Mouse (Mus musculus): Measurements from ENCODE around the gene Glyat. TPM values are rescaled to one million over a fixed set of nuclear protein-coding genes. Genes with fewer than 3 reads are reported as not detected.

The Glyat gene
- total and polyA plus RNA-seq, 2 experiments from 2014 or later = not detected

- H3K9me3 ChIP-seq (replicated peaks; ENCODE audit: control insufficient read depth, low read length) = no peaks in the 10 kb centered on the region
- no peak overlapping the region for H3K4me2 ChIP-seq (ENCODE audit: low read depth, low read length)
- H3K4me3 ChIP-seq (ENCODE audit: low read depth, low read length) = no peak overlapping the region
- ATAC-seq (ENCODE audit: insufficient read depth, low read depth) (no peak), DNase-seq (ENCODE audit: low spot score) (no peak)
- H3K27me3 ChIP-seq (ENCODE audit: control insufficient read depth, insufficient read depth, low read length) = no peaks in the 10 kb centered on the region
- H3K4me1 ChIP-seq (ENCODE audit: control insufficient read depth, insufficient read depth) = no peaks in the 10 kb centered on the region
- no peak overlapping the region for H3K27ac ChIP-seq (ENCODE audit: low read depth)
- no peaks in the 10 kb centered on the region for H3K36me3 ChIP-seq (replicated peaks; ENCODE audit: control insufficient read depth, insufficient read depth, low read length)
- TF ChIP-seq CTCF (IDR thresholded peaks at IDR 0.05; ENCODE audit: low read depth) (no peak), EP300 (IDR thresholded peaks at IDR 0.05; ENCODE audit: low read depth) (no peak)
- no peak overlapping the region for H3K9ac ChIP-seq (replicated peaks; ENCODE audit: low read depth, low read length)
Measured at GRCm38 (mm10) chr19:12684638-12685037, 51.5 kb downstream of the Glyat start.

GRCm38 (mm10) chr19:12685231-12685630, 52.1 kb downstream of the Glyat start:
- Histone ChIP-seq H3K36me3 (replicated peaks; ENCODE audit: control insufficient read depth, insufficient read depth, low read length) (no peaks in the 10 kb centered on the region), H3K4me1 (ENCODE audit: control insufficient read depth, insufficient read depth) (no peaks in the 10 kb centered on the region), H3K4me3 (ENCODE audit: low read depth, low read length) (no peak overlapping the region), H3K4me2 (ENCODE audit: low read depth, low read length) (no peak overlapping the region), H3K9me3 (replicated peaks; ENCODE audit: control insufficient read depth, low read length) (no peaks in the 10 kb centered on the region), H3K9ac (replicated peaks; ENCODE audit: low read depth, low read length) (no peak overlapping the region), H3K27me3 (ENCODE audit: control insufficient read depth, insufficient read depth, low read length) (no peaks in the 10 kb centered on the region), H3K27ac (ENCODE audit: low read depth) (no peak overlapping the region)
- DNase-seq (ENCODE audit: low spot score) (no peak), ATAC-seq (ENCODE audit: insufficient read depth, low read depth) (no peak)
- TF ChIP-seq CTCF (IDR thresholded peaks at IDR 0.05; ENCODE audit: low read depth) (no peak), EP300 (IDR thresholded peaks at IDR 0.05; ENCODE audit: low read depth) (no peak)

- Histone ChIP-seq H3K27me3 (ENCODE audit: control insufficient read depth, insufficient read depth, low read length) (no peaks in the 10 kb centered on the region), H3K9me3 (replicated peaks; ENCODE audit: control insufficient read depth, low read length) (no peaks in the 10 kb centered on the region), H3K4me1 (ENCODE audit: control insufficient read depth, insufficient read depth) (no peaks in the 10 kb centered on the region), H3K36me3 (replicated peaks; ENCODE audit: control insufficient read depth, insufficient read depth, low read length) (no peaks in the 10 kb centered on the region), H3K4me2 (ENCODE audit: low read depth, low read length) (no peak within 1 kb of the TSS), H3K27ac (ENCODE audit: low read depth) (no peak within 1 kb of the TSS), H3K9ac (replicated peaks; ENCODE audit: low read depth, low read length) (no peak within 1 kb of the TSS), H3K4me3 (ENCODE audit: low read depth, low read length) (no peak within 1 kb of the TSS)
- TF ChIP-seq CTCF (IDR thresholded peaks at IDR 0.05; ENCODE audit: low read depth) (no peak), EP300 (IDR thresholded peaks at IDR 0.05; ENCODE audit: low read depth) (no peak)
- DNase-seq (ENCODE audit: low spot score) (no peak), ATAC-seq (ENCODE audit: insufficient read depth, low read depth) (no peak)
- 62% methylated on average over 3 of the region's 3 CpGs for WGBS
Measured at GRCm38 (mm10) chr19:12695590-12695989, 62.5 kb downstream of the Glyat start, which contains the start of gene Keg1. Gene Keg1 (plus strand): TSS chr19:12695786.

- Histone ChIP-seq H3K9ac (replicated peaks; ENCODE audit: low read depth, low read length) (no peak overlapping the region), H3K27ac (ENCODE audit: low read depth) (no peak overlapping the region), H3K36me3 (replicated peaks; ENCODE audit: control insufficient read depth, insufficient read depth, low read length) (no peaks in the 10 kb centered on the region), H3K9me3 (replicated peaks; ENCODE audit: control insufficient read depth, low read length) (no peaks in the 10 kb centered on the region), H3K4me1 (ENCODE audit: control insufficient read depth, insufficient read depth) (no peaks in the 10 kb centered on the region), H3K4me2 (ENCODE audit: low read depth, low read length) (no peak overlapping the region), H3K27me3 (ENCODE audit: control insufficient read depth, insufficient read depth, low read length) (no peaks in the 10 kb centered on the region), H3K4me3 (ENCODE audit: low read depth, low read length) (no peak overlapping the region)
- DNase-seq (ENCODE audit: low spot score) = no peak
- ATAC-seq (ENCODE audit: insufficient read depth, low read depth) = no peak
- no peak for TF ChIP-seq CTCF (IDR thresholded peaks at IDR 0.05; ENCODE audit: low read depth)
- no peak for TF ChIP-seq EP300 (IDR thresholded peaks at IDR 0.05; ENCODE audit: low read depth)
Measured at GRCm38 (mm10) chr19:12696221-12696620, 63.1 kb downstream of the Glyat start.

Other genes starting within 250 kb of the Glyat start
- gene Olfr1440, start 246.0 kb upstream of the Glyat start, total RNA-seq (2014; rRNA removed; ENCODE audit: low replicate concordance) = not detected in 2 replicates
- not detected in 2 replicates for gene Olfr1440, start 246.0 kb upstream of the Glyat start, polyA plus RNA-seq (2015; fragmentation: Nextera tagmentation; extraction: Ambion mirVana)
- gene Olfr1441, start 215.9 kb upstream of the Glyat start, total RNA-seq (2014; rRNA removed; ENCODE audit: low replicate concordance) = not detected in 2 replicates
- not detected in 2 replicates for gene Olfr1441, start 215.9 kb upstream of the Glyat start, polyA plus RNA-seq (2015; fragmentation: Nextera tagmentation; extraction: Ambion mirVana)
- not detected in 2 replicates for gene Pfpl, start 205.4 kb upstream of the Glyat start, total RNA-seq (2014; rRNA removed; ENCODE audit: low replicate concordance)
- gene Pfpl, start 205.4 kb upstream of the Glyat start, polyA plus RNA-seq (2015; fragmentation: Nextera tagmentation; extraction: Ambion mirVana) = not detected in 2 replicates
- gene Mpeg1, start 172.5 kb upstream of the Glyat start, total RNA-seq (2014; rRNA removed; ENCODE audit: low replicate concordance) = 0.46 and 3.6 TPM in 2 replicates
- 0.36 and 0.37 TPM in 2 replicates for gene Mpeg1, start 172.5 kb upstream of the Glyat start, polyA plus RNA-seq (2015; fragmentation: Nextera tagmentation; extraction: Ambion mirVana)
- 1.5 and 3.8 TPM in 2 replicates for gene Dtx4, start 131.9 kb upstream of the Glyat start, total RNA-seq (2014; rRNA removed; ENCODE audit: low replicate concordance)
- 1.2 and 1.3 TPM in 2 replicates for gene Dtx4, start 131.9 kb upstream of the Glyat start, polyA plus RNA-seq (2015; fragmentation: Nextera tagmentation; extraction: Ambion mirVana)
- gene Fam111a, start 87.6 kb upstream of the Glyat start, total RNA-seq (2014; rRNA removed; ENCODE audit: low replicate concordance) = 8.4 and 9.3 TPM in 2 replicates
- 6.6 and 8.6 TPM in 2 replicates for gene Fam111a, start 87.6 kb upstream of the Glyat start, polyA plus RNA-seq (2015; fragmentation: Nextera tagmentation; extraction: Ambion mirVana)
- not detected in 2 replicates for gene Gm4952, start 33.3 kb upstream of the Glyat start, total RNA-seq (2014; rRNA removed; ENCODE audit: low replicate concordance)
- 0.14 TPM in 1 of 2 replicates, not detected in the other for gene Gm4952, start 33.3 kb upstream of the Glyat start, polyA plus RNA-seq (2015; fragmentation: Nextera tagmentation; extraction: Ambion mirVana)
- gene Olfr1442, start 37.1 kb downstream of the Glyat start, total RNA-seq (2014; rRNA removed; ENCODE audit: low replicate concordance) = not detected in 2 replicates
- gene Olfr1442, start 37.1 kb downstream of the Glyat start, polyA plus RNA-seq (2015; fragmentation: Nextera tagmentation; extraction: Ambion mirVana) = not detected in 2 replicates
- not detected in 2 replicates for gene Olfr1443, start 44.8 kb downstream of the Glyat start, total RNA-seq (2014; rRNA removed; ENCODE audit: low replicate concordance)
- not detected in 2 replicates for gene Olfr1443, start 44.8 kb downstream of the Glyat start, polyA plus RNA-seq (2015; fragmentation: Nextera tagmentation; extraction: Ambion mirVana)
- not detected in 2 replicates for gene Keg1, start 62.5 kb downstream of the Glyat start, total RNA-seq (2014; rRNA removed; ENCODE audit: low replicate concordance)
- not detected in 2 replicates for gene Keg1, start 62.5 kb downstream of the Glyat start, polyA plus RNA-seq (2015; fragmentation: Nextera tagmentation; extraction: Ambion mirVana)
- gene Cntf, start 132.3 kb downstream of the Glyat start, total RNA-seq (2014; rRNA removed; ENCODE audit: low replicate concordance) = 1.2 TPM in 1 of 2 replicates, not detected in the other
- 0.98 and 1.2 TPM in 2 replicates for gene Cntf, start 132.3 kb downstream of the Glyat start, polyA plus RNA-seq (2015; fragmentation: Nextera tagmentation; extraction: Ambion mirVana)
- 43.6 and 48.2 TPM in 2 replicates for gene Zfp91, start 162.8 kb downstream of the Glyat start, total RNA-seq (2014; rRNA removed; ENCODE audit: low replicate concordance)
- gene Zfp91, start 162.8 kb downstream of the Glyat start, polyA plus RNA-seq (2015; fragmentation: Nextera tagmentation; extraction: Ambion mirVana) = 8.6 and 9.5 TPM in 2 replicates
- 0.27 and 1.3 TPM in 2 replicates for gene Lpxn, start 162.9 kb downstream of the Glyat start, total RNA-seq (2014; rRNA removed; ENCODE audit: low replicate concordance)
- gene Lpxn, start 162.9 kb downstream of the Glyat start, polyA plus RNA-seq (2015; fragmentation: Nextera tagmentation; extraction: Ambion mirVana) = 0.89 and 1.0 TPM in 2 replicates
- gene Gm5244, start 213.4 kb downstream of the Glyat start, total RNA-seq (2014; rRNA removed; ENCODE audit: low replicate concordance) = not detected in 2 replicates
- gene Gm5244, start 213.4 kb downstream of the Glyat start, polyA plus RNA-seq (2015; fragmentation: Nextera tagmentation; extraction: Ambion mirVana) = not detected in 2 replicates
- not detected in 2 replicates for gene Olfr1444, start 224.0 kb downstream of the Glyat start, total RNA-seq (2014; rRNA removed; ENCODE audit: low replicate concordance)
- gene Olfr1444, start 224.0 kb downstream of the Glyat start, polyA plus RNA-seq (2015; fragmentation: Nextera tagmentation; extraction: Ambion mirVana) = not detected in 2 replicates

All from heart, postnatal 0 days (tissue).